Mouse (Mus musculus) midbrain, embryonic 12.5 days (tissue): ENCODE data around the gene Etfb. TPM values are rescaled to one million over a fixed set of nuclear protein-coding genes. Genes with fewer than 3 reads are reported as not detected.
"Not testable (repeated sequence)": the region's sequence is repeated elsewhere in the genome, so short reads cannot be mapped to it uniquely, and the experiment has no call there.

ENCODE experiments used
- ATAC-seq: fragments of 200-750 bp; cut with Nextera tagmentation; 2 replicates; pipeline ENCODE4 v1.8.0; 2017; ENCODE audit warnings: low read depth, moderate TSS enrichment, moderate library complexity; ENCODE audit not compliant: low FRiP score
- H3K27ac ChIP-seq: fragments of 300-500 bp; sonication (generic); replicated peaks from 2 replicates; pipeline ENCODE4 v1.5.1; 2016; ENCODE audit warnings: mild to moderate bottlenecking
- H3K27me3 ChIP-seq: fragments of 300-500 bp; sonication (generic); 2 replicates; pipeline ENCODE4 v1.6.1; 2016; ENCODE audit warnings: mild to moderate bottlenecking
- H3K36me3 ChIP-seq: fragments of 300-500 bp; sonication (generic); 2 replicates; pipeline ENCODE4 v1.6.1; 2016
- H3K4me1 ChIP-seq: fragments of 300-500 bp; sonication (generic); 2 replicates; pipeline ENCODE4 v1.6.1; 2016
- H3K4me2 ChIP-seq: fragments of 300-500 bp; sonication (generic); replicated peaks from 2 replicates; pipeline ENCODE4 v1.6.1; 2016; ENCODE audit warnings: mild to moderate bottlenecking, moderate library complexity
- H3K4me3 ChIP-seq: fragments of 300-500 bp; sonication (generic); 2 replicates; pipeline ENCODE4 v1.5.1; 2016; ENCODE audit warnings: mild to moderate bottlenecking
- H3K9ac ChIP-seq: fragments of 300-500 bp; sonication (generic); replicated peaks from 2 replicates; pipeline ENCODE4 v1.6.1; 2016; ENCODE audit warnings: mild to moderate bottlenecking, moderate library complexity
- H3K9me3 ChIP-seq: fragments of 300-500 bp; sonication (generic); 2 replicates; pipeline ENCODE4 v1.6.1; 2016; ENCODE audit warnings: mild to moderate bottlenecking
- WGBS: fragments of 180-500 bp; shearing (Covaris S2); methylation state at CpG from one replicate; pipeline ENCODE4 v1.1.7; 2016; 5-methylcytosine and 5-hydroxymethylcytosine counted together
- polyA plus RNA-seq: library from polyadenylated mRNA; unstranded; fragments of >200 nt; fragmentation: Nextera tagmentation; extraction: Ambion mirVana; gene quantifications from 2 replicates; pipeline ENCODE4 v1.2.1, GENCODE M21; 2016

Etfb gene
- 147 and 163 TPM in 2 replicates for polyA plus RNA-seq

GRCm38 (mm10) chr7:43443917-43444293, at the start of gene Etfb, which contains the start of gene Gm45233:
Gene Etfb (plus strand): TSS chr7:43444083.
Gene Gm45233 (plus strand): TSS chr7:43444128.
- Histone ChIP-seq H3K9ac (peak within 1 kb of the TSS; percentile 60), H3K4me3 (peak within 1 kb of the TSS; percentile 58), H3K27me3 (0 out of 2 replicates have a peak, but pooled peaks cover 4% of the 10 kb centered on the region), H3K9me3 (no peaks in the 10 kb centered on the region), H3K4me2 (peak within 1 kb of the TSS; percentile 81), H3K4me1 (peaks cover 14% of the 10 kb centered on the region), H3K36me3 (no peaks in the 10 kb centered on the region), H3K27ac (peak within 1 kb of the TSS; percentile 83)
- under 1% methylated on average over 27 of the region's 27 CpGs for WGBS
- ATAC-seq = peak; percentile 97

GRCm38 (mm10) chr7:43399501-43399900, 44.4 kb upstream of the Etfb start:
- H3K4me3 ChIP-seq = no peak overlapping the region

GRCm38 (mm10) chr7:43402718-43403117, 41.2 kb upstream of the Etfb start:
- H3K27me3 ChIP-seq = no peaks in the 10 kb centered on the region
- no peaks in the 10 kb centered on the region for H3K4me1 ChIP-seq
- 46% methylated on average over 2 of the region's 2 CpGs for WGBS
- no peak overlapping the region for H3K4me2 ChIP-seq
- no peaks in the 10 kb centered on the region for H3K9me3 ChIP-seq
- H3K27ac ChIP-seq = no peak overlapping the region
- H3K36me3 ChIP-seq = no peaks in the 10 kb centered on the region
- no peak for ATAC-seq
- H3K9ac ChIP-seq = no peak overlapping the region
- no peak overlapping the region for H3K4me3 ChIP-seq

More at GRCm38 (mm10) chr7:43399501-43399900, 44.4 kb upstream of the Etfb start:
- H3K27me3 ChIP-seq = no peaks in the 10 kb centered on the region
- no peaks in the 10 kb centered on the region for H3K9me3 ChIP-seq
- no peaks in the 10 kb centered on the region for H3K36me3 ChIP-seq
- no peaks in the 10 kb centered on the region for H3K4me1 ChIP-seq
- no peak for ATAC-seq
- WGBS = 80% methylated on average over 2 of the region's 2 CpGs
- H3K27ac ChIP-seq = no peak overlapping the region
- H3K9ac ChIP-seq = no peak overlapping the region
- H3K4me2 ChIP-seq = no peak overlapping the region

GRCm38 (mm10) chr7:43407573-43407972, 36.3 kb upstream of the Etfb start:
- WGBS = 81% methylated on average over 3 of the region's 3 CpGs
- Histone ChIP-seq H3K27ac (no peak overlapping the region), H3K9ac (no peak overlapping the region), H3K36me3 (no peaks in the 10 kb centered on the region), H3K4me3 (no peak overlapping the region), H3K27me3 (no peaks in the 10 kb centered on the region), H3K4me2 (no peak overlapping the region), H3K4me1 (no peaks in the 10 kb centered on the region), H3K9me3 (no peaks in the 10 kb centered on the region)
- ATAC-seq = no peak

GRCm38 (mm10) chr7:43408131-43408553, 35.7 kb upstream of the Etfb start, which contains the start of gene Siglecg:
Gene Siglecg (plus strand): TSS chr7:43408204.
- ATAC-seq = no peak
- 89% methylated on average over 4 of the region's 4 CpGs for WGBS

GRCm38 (mm10) chr7:43409084-43409483, 34.8 kb upstream of the Etfb start:
- H3K4me1 ChIP-seq = no peaks in the 10 kb centered on the region
- H3K9ac ChIP-seq = no peak overlapping the region
- ATAC-seq = no peak
- no peak overlapping the region for H3K4me2 ChIP-seq
- no peak overlapping the region for H3K27ac ChIP-seq
- no peaks in the 10 kb centered on the region for H3K9me3 ChIP-seq
- no peak overlapping the region for H3K4me3 ChIP-seq
- H3K27me3 ChIP-seq = no peaks in the 10 kb centered on the region
- H3K36me3 ChIP-seq = no peaks in the 10 kb centered on the region
- 81% methylated on average over 3 of the region's 3 CpGs for WGBS

More at GRCm38 (mm10) chr7:43408131-43408553, 35.7 kb upstream of the Etfb start, which contains the start of gene Siglecg:
- no peak within 1 kb of the TSS for H3K4me3 ChIP-seq
- no peak within 1 kb of the TSS for H3K4me2 ChIP-seq
- H3K4me1 ChIP-seq = no peaks in the 10 kb centered on the region
- H3K36me3 ChIP-seq = no peaks in the 10 kb centered on the region
- H3K9me3 ChIP-seq = no peaks in the 10 kb centered on the region
- no peak within 1 kb of the TSS for H3K9ac ChIP-seq
- no peaks in the 10 kb centered on the region for H3K27me3 ChIP-seq
- H3K27ac ChIP-seq = no peak within 1 kb of the TSS

GRCm38 (mm10) chr7:43411724-43412123, 32.2 kb upstream of the Etfb start:
- H3K27ac ChIP-seq, H3K36me3 ChIP-seq, H3K27me3 ChIP-seq, ATAC-seq, H3K4me2 ChIP-seq, H3K4me3 ChIP-seq, H3K9me3 ChIP-seq, H3K4me1 ChIP-seq, H3K9ac ChIP-seq: not testable (repeated sequence)
- 35% methylated on average over 4 of the region's 4 CpGs for WGBS

- no peak for ATAC-seq
- Histone ChIP-seq H3K9me3 (no peaks in the 10 kb centered on the region), H3K27ac (no peak overlapping the region), H3K4me1 (no peaks in the 10 kb centered on the region), H3K36me3 (no peaks in the 10 kb centered on the region), H3K4me2 (no peak overlapping the region), H3K9ac (no peak overlapping the region), H3K27me3 (no peaks in the 10 kb centered on the region), H3K4me3 (no peak overlapping the region)
- 88% methylated on average over 10 of the region's 10 CpGs for WGBS
Observed at GRCm38 (mm10) chr7:43417298-43417697, 26.6 kb upstream of the Etfb start.

GRCm38 (mm10) chr7:43422995-43423617, 20.8 kb upstream of the Etfb start:
- H3K36me3 ChIP-seq = no peaks in the 10 kb centered on the region
- 14% methylated on average over 11 of the region's 11 CpGs for WGBS
- no peak overlapping the region for H3K27ac ChIP-seq
- H3K27me3 ChIP-seq = no peaks in the 10 kb centered on the region
- H3K4me2 ChIP-seq = peak overlapping the region; percentile 27
- H3K4me3 ChIP-seq = no peak overlapping the region
- ATAC-seq = peak; percentile 89
- H3K4me1 ChIP-seq = peaks cover 4% of the 10 kb centered on the region; the same call in 1 of the 2 replicates
- H3K9ac ChIP-seq = no peak overlapping the region
- H3K9me3 ChIP-seq = no peaks in the 10 kb centered on the region

- Histone ChIP-seq H3K9ac (no peak overlapping the region), H3K27me3 (no peaks in the 10 kb centered on the region), H3K4me1 (peaks cover 4% of the 10 kb centered on the region; the same call in 1 of the 2 replicates), H3K9me3 (no peaks in the 10 kb centered on the region), H3K4me2 (no peak overlapping the region), H3K4me3 (no peak overlapping the region), H3K36me3 (no peaks in the 10 kb centered on the region), H3K27ac (no peak overlapping the region)
- WGBS = 58% methylated on average over 3 of the region's 3 CpGs
- no peak for ATAC-seq
Observed at GRCm38 (mm10) chr7:43423991-43424625, 19.8 kb upstream of the Etfb start.

GRCm38 (mm10) chr7:43427406-43427805, 16.5 kb upstream of the Etfb start, which contains the start of gene Lim2:
Gene Lim2 (plus strand): TSS chr7:43427670.
- Histone ChIP-seq H3K9me3 (no peaks in the 10 kb centered on the region), H3K9ac (no peak within 1 kb of the TSS), H3K36me3 (no peaks in the 10 kb centered on the region)

GRCm38 (mm10) chr7:43429500-43429899, 14.4 kb upstream of the Etfb start:
- no peak overlapping the region for H3K4me2 ChIP-seq
- 59% methylated on average over 4 of the region's 4 CpGs for WGBS
- H3K4me1 ChIP-seq = no peaks in the 10 kb centered on the region
- H3K4me3 ChIP-seq = no peak overlapping the region
- no peaks in the 10 kb centered on the region for H3K36me3 ChIP-seq
- no peak for ATAC-seq
- H3K9ac ChIP-seq = no peak overlapping the region
- H3K9me3 ChIP-seq = no peaks in the 10 kb centered on the region
- no peak overlapping the region for H3K27ac ChIP-seq
- no peaks in the 10 kb centered on the region for H3K27me3 ChIP-seq

More at GRCm38 (mm10) chr7:43427406-43427805, 16.5 kb upstream of the Etfb start, which contains the start of gene Lim2:
- no peak for ATAC-seq
- H3K27me3 ChIP-seq = no peaks in the 10 kb centered on the region
- no peak within 1 kb of the TSS for H3K4me2 ChIP-seq
- H3K27ac ChIP-seq = no peak within 1 kb of the TSS
- no peak within 1 kb of the TSS for H3K4me3 ChIP-seq
- H3K4me1 ChIP-seq = peaks cover 4% of the 10 kb centered on the region; the same call in 1 of the 2 replicates
- WGBS = 90% methylated on average over 8 of the region's 8 CpGs
